Mouse (Mus musculus): ENCODE data around the gene Acat3.
"Not testable (repeated sequence)": the region's sequence is repeated elsewhere in the genome, so short reads cannot be mapped to it uniquely, and the experiment has no call there.

The Acat3 gene

GRCm38 (mm10) chr17:12940151-12940805 lies at the start of gene Acat3:
Gene Acat3 (minus strand): TSS chr17:12940600.
- no peak for DNase-seq (ENCODE audit: low spot score in 2 of 2)

DNA sequence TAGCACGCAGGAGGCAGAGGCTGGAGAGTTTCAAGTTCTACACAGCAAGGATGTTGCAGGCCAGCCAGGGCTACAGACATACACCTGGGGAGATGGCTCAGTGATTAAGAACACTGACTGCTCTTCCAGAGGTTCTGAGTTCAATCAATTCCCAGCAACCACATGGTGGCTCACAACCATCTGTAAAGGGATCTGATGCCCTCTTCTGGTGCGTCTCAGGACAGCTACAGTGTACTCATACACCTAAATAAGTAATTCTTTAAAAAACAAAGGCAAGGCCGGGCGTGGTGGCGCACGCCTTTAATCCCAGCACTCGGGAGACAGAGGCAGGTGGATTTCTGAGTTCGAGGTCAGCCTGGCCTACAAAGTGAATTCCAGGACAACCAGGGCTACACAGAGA lies 47.7 kb upstream of the Acat3 start:
- not testable (repeated sequence) for DNase-seq (ENCODE audit: low spot score in 2 of 2)

DNA sequence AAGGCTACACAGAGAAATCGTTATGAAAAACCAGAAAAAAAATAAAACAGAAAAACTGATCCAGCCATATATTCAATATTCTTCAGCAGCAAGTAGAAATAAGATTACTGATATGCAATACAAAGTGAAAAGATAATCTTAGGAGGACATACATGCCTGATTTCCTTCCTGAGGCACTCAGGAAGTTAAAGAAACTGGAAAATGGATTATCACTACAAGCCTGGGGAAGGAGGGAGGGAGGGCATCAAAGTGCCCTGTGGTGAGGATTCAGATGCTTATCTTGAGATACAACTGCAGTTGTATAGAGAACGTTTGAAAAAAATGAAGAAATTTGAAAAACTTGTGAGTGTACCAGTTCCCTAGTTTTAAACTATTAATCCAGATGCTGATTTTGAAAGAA lies 43.6 kb upstream of the Acat3 start:
- no peak for DNase-seq (ENCODE audit: low spot score in 2 of 2)

DNA sequence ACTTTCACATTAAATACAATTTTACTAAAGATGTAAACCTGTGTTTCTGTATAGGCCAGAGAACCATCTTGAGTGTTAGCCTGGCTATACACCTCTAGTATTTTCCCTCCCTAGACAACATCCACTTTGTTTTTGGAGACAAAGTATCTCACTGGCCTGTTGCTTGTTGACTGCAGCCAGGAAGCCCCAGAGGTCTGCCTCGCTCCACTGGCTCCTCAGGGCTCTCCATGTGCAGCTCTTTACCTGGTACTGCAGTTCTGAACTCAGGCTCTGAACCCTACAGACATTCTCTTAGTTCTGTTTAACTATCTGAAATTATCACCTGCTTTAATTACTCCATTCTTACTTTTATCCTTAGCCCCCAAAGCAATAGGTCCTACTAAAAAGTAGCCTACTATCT lies 38.1 kb upstream of the Acat3 start:
- DNase-seq (ENCODE audit: low spot score in 2 of 2): no peak

DNA sequence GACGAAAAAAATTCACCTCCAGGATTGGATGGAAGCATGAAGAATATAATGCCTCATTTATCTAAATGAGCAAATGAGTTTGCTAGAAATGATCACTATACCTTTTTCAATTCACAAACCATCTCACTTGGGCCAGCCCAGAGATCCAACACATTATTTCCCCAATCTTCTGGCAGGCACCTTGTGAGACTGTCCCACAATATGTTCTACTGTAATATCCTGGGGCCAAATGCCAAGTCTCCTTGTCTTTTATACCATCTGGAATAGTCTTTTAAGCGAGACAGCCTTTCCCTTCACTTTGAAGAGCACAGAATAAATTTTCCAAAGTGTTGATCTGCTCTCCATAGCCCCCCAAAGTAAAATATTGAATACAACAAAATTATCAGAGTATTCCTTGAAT lies 33.5 kb upstream of the Acat3 start:
- no peak for DNase-seq (ENCODE audit: low spot score in 2 of 2)

- no peak for DNase-seq (ENCODE audit: low spot score in 2 of 2)
Observed at GRCm38 (mm10) chr17:12967173-12967572, 26.8 kb upstream of the Acat3 start.

GRCm38 (mm10) chr17:12963476-12963875 lies 23.1 kb upstream of the Acat3 start:
- DNase-seq (ENCODE audit: low spot score in 2 of 2): no peak

DNA sequence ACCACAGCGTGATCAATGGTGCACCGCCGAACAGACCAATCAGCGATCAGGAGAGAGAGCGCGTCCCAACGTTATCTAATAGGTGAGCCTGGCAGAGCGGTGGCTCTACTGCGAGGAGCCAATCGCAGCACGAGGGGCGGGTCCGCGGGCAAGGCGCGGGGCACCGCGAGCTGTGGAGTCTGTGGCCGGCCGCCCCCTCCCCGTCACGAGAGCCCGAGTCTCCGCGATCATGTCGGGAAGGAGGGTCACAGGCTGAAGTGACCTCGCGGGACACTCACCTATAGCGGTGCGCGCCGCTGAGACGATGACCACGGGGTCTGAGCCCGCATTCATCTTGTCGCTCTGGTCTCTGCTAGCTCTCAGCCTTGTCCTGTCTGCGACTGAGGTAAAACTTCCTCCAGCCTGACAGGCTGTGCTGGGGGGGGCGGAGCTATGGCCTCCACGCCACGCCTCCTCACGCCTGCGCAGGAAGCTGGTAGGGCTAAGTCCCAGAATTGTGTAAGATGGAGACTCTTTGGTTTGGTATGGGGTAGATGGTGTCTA lies 20.0 kb upstream of the Acat3 start, which contains the start of gene Acat2:
Acat2 (minus strand) TSS at position 417 of the 543 bp plus-strand sequence.
- DNase-seq (ENCODE audit: low spot score in 2 of 2): peak; percentile 95 to 96

- DNase-seq (ENCODE audit: low spot score in 2 of 2): not testable (repeated sequence)
Observed at GRCm38 (mm10) chr17:12959377-12959776, 19.0 kb upstream of the Acat3 start.

- DNase-seq (ENCODE audit: low spot score in 2 of 2): no peak
Observed at GRCm38 (mm10) chr17:12956664-12957063, 16.3 kb upstream of the Acat3 start.

DNA sequence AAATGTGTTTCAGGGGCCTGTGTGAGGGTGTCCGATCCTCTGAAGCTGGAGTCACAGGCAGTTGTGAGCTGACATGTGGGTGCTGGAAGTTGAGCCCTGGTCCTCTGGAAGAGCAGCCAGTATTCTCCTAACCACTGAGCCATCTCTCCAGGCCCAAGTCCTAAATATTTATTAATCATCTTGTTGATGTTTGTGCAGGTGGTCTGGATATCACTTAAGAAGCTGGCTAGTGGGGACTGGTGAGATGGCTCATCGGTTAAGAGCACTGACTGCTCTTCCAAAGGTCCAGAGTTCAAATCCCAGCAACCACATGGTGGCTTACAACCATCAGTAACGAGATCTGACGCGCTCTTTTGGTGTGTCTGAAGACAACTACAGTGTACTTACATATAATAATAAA lies 9.3 kb upstream of the Acat3 start:
- no peak for DNase-seq (ENCODE audit: low spot score in 2 of 2)

GRCm38 (mm10) chr17:12942459-12943162 lies 2.2 kb upstream of the Acat3 start:
- no peak for DNase-seq (ENCODE audit: low spot score in 2 of 2)

GRCm38 (mm10) chr17:12941543-12942260 lies 1.3 kb upstream of the Acat3 start:
- no peak for DNase-seq (ENCODE audit: low spot score in 2 of 2)

DNA sequence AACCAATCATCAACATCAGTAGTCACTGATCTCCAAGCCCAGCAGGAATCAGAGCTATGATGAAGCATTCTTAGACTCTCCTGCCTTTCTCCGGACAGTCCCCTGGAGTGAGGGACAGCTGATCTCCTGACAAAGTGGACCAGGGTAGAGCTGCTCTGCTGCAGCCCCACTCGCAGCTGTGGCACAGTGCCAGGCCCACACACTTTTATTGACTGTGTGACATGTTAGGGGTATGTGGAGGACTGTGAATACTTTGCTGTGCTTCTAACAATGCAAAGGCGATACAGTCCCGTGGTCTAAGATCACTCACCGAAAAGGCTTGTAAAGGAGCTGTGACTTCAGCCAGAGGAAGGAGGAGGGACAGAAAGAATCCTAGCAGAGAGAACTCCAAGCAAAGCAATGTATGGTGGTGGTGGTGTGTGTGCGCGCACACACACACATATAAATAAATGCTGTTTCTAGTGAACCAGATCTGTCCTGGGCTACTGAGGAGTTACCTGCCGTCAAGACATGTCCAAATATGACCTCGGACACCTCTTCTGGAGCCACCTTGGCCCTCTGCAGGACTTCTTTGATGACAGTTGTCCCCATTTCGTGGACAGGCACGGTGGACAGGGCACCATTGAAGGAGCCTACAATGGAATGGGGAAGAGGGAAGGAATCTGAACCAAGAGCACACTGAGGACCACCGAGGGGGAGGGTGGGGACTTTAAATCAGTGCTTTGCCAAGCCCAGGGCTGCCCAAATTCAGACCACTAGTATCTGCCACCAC lies 837 bp downstream of the Acat3 start:
- not testable (repeated sequence) for DNase-seq (ENCODE audit: low spot score in 2 of 2)

GRCm38 (mm10) chr17:12938077-12938476 lies 2.3 kb downstream of the Acat3 start:
- DNase-seq (ENCODE audit: low spot score in 2 of 2): no peak

DNA sequence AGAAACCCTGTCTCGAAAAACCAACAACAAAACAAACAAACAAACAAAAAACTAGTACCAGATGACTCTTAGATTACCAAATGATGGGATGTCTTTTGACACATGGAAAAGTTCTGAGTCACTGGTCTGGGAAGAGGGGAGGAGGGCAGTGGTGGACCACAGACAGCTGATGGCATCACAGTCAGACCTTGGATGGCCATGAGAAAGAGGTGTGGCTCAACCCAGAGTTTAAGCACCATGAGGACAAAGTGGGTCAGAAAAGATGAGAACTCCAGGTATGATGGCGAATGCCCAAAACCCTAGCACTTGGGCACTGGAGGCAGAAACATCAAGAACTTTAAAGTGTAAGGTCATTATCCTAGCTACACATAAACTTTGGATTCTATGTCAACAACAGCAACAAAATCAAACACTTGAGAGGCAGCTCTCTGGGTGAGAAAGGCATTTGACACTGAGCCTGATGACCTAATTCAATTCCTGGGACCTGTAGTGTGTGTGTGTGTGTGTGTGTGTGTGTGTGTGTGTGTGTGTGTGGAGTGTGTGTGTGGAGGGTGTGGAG lies 2.9 kb downstream of the Acat3 start:
- DNase-seq (ENCODE audit: low spot score in 2 of 2): no peak

GRCm38 (mm10) chr17:12935719-12936118 lies 4.7 kb downstream of the Acat3 start:
- no peak for DNase-seq (ENCODE audit: low spot score in 2 of 2)

DNA sequence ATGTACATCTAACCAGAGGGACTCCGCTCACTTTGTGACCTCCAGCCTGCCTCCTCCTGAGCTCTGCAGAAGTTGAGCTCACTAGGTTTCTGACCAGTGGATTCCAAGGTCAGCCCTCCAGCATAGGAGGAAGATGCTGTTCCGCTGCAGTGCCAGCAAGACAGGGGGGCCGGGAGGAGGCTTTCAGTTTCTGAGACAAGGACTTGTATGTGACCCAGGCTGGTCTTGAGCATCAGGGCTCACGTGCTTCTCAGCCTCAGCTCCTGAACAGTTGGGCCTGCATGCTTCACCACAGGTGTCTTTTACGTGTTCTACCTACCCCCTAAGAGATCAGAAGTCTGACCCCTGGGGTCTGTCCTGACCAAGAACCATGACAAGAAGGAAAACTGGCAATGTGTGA lies 8.8 kb downstream of the Acat3 start:
- DNase-seq (ENCODE audit: low spot score in 2 of 2): not testable (repeated sequence)

DNA sequence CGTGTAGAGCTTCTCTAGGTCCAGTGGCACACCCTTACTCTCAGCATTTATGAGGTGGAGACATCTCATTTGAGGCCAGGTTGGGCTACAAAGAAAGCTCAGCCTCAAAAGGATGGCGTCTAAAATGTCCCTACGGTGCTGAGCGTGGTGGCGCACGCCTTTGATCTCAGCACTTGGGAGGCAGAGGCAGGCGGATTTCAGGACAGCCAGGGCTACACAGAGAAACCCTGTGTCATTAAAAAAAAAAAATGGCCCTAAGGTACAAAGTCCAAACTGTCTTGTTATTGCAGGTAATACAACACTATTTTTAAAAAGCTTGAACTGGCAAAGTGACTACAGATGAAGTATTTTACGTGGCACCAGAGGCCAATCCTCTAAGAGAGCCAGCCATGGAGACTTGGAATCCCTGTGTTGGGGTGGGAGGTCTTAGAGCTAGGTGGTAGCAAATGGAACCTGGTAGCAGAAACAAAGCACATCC lies 14.7 kb downstream of the Acat3 start:
- DNase-seq (ENCODE audit: low spot score in 2 of 2): no peak

DNA sequence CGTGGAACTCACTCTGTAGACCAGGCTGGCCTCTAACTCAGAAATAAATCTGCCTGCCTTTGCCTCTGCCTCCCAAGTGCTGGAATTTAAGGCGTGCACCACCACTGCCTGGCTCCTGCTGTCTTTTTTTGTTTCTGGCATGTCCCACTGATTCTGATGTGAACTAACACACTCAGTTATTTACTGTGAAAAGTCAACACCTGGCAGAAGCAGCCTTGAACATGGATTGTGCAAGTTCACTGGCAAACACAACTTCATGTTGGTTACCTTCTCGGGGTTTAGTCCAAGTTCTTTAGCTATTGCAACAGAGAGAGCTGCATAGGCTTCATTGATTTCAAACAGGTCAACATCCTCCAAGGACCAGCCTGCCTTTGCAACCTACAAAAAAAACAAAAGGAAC lies 15.4 kb downstream of the Acat3 start:
- DNase-seq (ENCODE audit: low spot score in 2 of 2): no peak

DNA sequence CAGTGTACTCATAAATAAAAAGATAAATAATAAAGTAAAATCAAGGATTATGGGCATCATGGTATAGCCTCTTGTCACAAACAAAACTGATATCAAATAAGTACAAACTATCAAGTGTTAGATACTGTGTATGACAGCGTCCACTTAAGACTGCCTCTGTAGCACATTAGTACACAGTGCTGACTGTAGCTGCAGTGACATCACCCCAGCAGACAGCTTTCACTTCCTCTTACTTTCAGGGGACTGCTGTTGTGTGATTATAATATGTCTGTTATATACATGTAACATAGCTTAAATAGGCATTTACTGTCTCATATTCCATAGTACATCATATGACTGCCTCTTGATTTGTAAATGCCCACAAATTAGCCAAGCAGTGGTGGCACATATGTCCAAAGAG lies 19.3 kb downstream of the Acat3 start:
- no peak for DNase-seq (ENCODE audit: low spot score in 2 of 2)

Measured in heart, adult 9 months (tissue).